Mouse (Mus musculus) layer of hippocampus, adult 11-12 months (tissue): ENCODE measurements around the gene Plod1.
"Not testable (repeated sequence)": the region's sequence is repeated elsewhere in the genome, so short reads cannot be mapped to it uniquely, and the experiment has no call there.

Experiments used
- DNase-seq: peaks from one replicate; pipeline ENCODE4 v3.0.0; 2022; ENCODE audit warnings: low spot score

The Plod1 gene

GRCm38 (mm10) chr4:147895815-147896330 is 40.7 kb downstream of the Plod1 start:
- no peak for DNase-seq

- DNase-seq, result peak; percentile 45
These were observed 46.2 kb downstream of the Plod1 start for GRCm38 (mm10) chr4:147890341-147890740.

GRCm38 (mm10) chr4:147888237-147888636 is 48.3 kb downstream of the Plod1 start:
- DNase-seq, result no peak

DNA sequence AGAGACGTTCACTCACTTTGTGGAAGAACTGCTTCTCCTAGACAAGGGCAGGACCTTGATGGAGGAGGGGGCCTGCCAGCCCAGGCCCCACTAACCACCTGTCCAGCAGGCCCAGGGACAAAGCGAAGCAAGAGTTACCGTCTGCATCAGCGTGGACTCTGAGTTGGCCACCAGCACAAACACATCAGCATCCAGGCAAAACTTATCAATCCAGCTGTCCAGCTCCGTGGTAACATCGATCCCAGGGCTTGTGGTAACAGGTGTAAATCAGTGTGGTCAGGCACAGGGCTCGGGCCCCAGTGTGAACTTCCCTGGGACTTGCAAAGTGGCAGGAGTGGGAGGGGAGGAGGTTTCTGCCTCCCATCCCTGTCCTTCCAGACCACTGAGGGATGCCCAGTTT is 49.3 kb downstream of the Plod1 start:
- DNase-seq, result no peak

GRCm38 (mm10) chr4:147886158-147886557 is 50.4 kb downstream of the Plod1 start:
- no peak for DNase-seq

DNA sequence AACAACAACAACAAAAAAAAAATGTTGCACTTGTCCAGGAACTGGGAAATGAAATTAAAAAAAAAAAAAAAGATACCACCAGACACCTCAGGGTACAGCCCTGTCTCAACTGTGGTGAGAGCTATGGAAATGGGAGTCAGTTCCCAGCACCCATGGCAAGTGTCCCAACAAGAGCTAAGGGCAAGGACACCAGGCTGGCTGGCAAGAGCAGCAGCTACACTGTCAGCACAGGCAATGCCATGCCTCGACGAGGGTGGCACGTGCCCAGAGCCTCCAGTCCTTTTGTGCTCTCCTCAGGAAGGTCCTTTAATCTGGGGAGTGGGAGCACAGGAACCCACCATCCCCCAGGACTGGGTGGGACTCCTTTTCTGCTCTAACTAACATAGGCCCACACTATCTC is 52.4 kb downstream of the Plod1 start:
- DNase-seq, result no peak

DNA sequence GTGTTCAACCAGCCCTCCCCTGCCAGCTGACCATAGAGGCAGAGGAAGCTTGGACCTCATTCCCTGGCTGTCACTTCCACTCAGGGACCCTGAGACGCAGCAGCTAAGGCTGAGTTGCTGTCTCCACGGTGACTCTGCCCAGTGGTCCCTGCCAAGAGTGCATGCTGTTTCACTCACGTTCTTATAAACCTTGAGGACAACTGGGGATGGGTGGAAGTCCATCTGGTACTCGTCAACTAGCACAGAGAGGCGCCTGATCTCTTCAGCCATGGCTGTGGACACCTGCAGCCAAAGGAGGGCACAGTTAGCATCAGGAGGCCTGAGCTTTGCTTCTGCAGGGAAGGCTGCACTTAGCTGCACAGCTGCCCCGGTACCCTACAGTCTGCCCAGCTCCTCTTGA is 53.5 kb downstream of the Plod1 start:
- no peak for DNase-seq

GRCm38 (mm10) chr4:147881792-147882191 is 54.8 kb downstream of the Plod1 start:
- no peak for DNase-seq

DNA sequence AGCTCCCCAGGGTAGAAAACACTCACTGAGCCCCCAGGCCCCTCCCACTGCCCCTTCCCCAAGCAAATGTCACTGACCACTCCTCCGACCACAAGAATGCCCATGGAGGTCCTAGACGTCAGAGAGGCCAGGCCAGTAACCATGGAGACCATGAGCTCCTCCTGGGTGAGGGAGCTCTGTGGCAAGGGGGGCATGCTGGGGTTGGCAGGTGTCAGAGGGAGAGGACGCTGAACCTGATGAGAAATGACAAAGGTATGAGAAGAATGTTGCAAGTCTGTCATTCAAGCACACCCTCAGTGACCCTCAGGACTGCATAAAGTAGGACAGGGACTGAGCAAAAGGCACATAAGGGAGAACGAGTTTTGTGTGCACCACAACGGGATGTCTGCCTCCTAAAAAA is 56.7 kb downstream of the Plod1 start:
- no peak for DNase-seq

GRCm38 (mm10) chr4:147879456-147879855 is 57.1 kb downstream of the Plod1 start:
- no peak for DNase-seq

DNA sequence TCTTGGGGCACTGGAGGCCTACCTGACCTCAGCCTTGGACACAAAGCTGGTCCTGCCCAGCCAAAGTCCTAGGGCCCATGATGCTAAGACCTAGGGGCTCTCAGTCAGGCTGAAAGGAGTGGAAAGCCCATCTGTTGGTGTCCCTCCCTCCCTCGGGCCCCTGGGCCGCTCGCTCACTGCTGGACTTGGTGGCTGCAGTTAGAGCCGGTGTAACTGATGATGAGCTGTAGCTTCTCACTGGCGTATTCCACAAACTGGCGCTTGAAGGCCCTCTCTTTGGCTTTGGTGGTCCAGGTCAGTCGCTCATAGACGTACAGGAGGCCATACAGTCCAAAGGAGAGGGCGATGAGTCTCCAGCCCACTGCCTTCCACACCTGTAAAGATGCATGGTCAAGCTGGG is 58.0 kb downstream of the Plod1 start:
- DNase-seq, result no peak

DNA sequence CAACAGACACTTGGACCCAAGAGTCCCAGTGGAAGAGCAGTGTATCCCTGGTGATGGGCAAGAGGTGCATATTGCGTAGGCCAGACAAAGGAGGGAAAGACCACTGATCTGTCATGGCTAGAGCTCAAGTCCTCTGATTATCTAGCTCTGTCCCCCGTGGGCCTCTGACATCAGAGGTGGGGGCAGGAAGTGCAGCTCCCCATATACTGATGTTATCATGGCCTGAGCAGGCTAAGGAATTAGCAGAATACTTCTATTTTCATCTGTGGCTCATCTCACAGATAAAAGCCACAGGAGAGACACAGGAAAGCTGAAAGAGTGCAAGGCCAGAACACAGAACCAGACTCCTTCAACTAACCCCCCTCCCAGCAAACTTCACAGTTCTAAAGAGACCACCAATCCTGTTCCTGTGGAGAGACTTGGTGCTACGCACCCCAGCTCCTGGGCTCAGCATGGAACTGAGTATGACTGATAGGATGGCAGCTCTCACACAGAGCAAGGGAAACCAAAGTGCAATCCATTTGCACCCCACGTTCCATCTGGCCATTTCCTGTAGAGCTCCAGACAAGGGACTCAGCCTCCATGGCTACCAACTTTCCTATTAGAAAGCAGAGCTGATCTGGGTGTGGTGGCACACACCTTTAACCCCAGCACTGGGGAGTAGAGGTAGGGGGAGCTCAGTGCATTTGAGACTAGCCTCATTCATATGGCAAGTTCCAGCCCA is 60.6 kb downstream of the Plod1 start:
- DNase-seq, result no peak

DNA sequence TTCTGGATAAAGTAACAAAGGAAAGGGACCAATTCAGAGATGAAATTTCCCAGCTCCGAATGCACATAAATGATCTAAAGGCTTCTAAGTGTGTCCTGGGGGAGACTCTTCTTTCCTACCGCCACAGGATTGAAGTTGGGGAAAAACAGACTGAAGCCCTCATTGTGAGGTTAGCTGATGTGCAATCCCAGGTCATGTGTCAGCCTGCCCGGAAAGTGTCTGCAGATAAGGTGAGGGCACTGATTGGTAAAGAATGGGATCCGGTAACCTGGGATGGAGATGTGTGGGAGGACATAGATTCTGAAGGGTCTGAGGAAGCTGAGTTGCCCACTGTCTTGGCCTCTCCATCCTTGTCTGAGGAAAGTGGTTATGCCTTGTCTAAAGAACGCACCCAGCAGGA is 67.3 kb downstream of the Plod1 start:
- no peak for DNase-seq

DNA sequence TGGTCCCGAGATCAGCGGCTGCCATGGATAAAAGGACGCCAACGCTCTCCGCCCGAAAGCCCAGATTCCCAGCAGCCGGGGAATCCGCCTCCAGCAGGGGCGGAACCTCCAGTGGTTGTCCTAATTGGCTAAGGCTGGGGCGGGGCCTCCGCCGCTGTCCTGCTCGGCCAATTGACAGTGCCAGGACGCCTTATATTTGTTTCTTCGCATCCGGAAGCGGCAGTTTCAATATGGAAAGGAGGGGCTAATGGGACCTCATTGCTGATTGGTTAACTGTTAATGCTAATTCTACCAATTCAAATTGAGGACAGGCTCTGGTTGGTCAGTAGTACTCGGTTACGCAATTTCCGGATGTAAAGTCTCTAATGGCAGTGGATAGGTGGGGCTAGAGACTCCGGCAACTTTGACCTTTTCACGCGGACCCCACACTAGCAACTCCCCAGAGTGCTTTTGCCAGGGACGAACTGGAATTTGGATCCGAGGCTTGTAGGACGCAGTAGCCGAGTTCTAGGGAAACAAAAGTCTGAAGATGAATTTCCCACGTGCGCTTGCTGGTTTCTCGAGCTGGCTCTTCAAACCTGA is 68.0 kb downstream of the Plod1 start, which contains the start of the genes Miip and Fv1:
Gene Miip (minus strand): TSS at position 367 of the 582 bp plus-strand sequence.
Gene Fv1 (plus strand): TSS at position 530 of the 582 bp plus-strand sequence.
- peak; percentile 97 for DNase-seq

DNA sequence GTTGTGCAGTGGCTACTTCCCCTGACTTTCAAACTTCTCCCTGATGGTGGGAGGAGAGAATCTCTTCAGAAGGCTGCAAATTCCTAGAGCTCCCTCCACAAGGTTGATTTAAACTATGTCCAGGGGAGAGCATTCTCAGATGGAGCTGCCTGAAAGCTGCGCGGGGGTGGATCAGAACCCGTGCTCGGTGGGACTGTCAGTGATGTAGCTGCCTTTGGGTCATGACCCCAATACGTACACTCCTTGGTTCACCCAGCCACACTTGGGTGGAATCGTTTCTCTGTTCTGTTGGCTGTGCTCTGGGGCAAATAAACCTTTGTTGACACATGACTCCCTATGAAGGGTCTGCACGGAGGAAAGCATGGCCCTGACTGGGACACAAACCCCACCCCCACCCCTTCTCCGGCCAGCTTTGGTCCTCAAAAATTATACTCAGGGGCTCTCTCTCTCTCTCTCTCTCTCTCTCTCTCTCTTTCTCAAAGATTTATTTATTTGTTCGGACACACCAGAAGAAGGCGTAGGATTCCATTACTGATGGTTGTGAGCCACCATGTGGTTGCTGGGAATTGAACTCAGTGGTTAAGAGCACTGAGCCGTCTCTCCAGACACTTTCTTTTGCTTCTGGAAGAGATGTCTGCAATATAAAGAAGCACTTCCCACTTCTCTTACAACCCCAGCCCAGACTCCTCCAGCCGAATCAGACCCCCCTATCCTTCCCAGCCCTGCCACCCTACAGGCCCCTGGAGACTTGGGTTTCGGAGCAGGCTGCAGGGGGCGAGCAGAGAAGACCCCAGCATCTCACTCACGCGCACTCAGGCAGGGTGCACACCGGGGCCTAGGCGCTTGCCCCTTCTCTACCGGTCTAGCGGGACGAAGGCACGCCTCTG is 68.8 kb downstream of the Plod1 start:
- DNase-seq, result no peak

DNA sequence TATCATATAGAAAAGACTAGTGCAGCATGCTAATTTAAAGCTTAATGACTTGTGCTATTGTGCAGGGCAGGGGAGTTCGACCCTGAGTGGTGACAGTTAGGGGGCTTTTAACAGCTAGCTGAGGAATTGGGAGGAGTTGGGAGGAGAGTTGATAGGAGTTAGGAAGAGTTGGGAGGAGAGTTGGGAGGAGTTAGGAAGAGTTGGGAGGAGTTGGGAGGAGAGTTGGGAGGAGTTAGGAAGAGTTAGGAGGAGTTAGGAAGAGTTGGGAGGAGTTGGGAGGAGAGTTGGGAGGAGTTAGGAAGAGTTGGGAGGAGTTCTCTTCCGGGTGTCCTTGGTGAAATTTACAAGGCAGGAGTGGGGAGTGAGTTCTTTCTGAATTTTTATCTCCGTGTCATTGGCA is 69.8 kb downstream of the Plod1 start:
- DNase-seq, result not testable (repeated sequence)

GRCm38 (mm10) chr4:147866056-147866455 is 70.5 kb downstream of the Plod1 start:
- no peak for DNase-seq

GRCm38 (mm10) chr4:147865651-147866050 is 70.9 kb downstream of the Plod1 start:
- no peak for DNase-seq

- no peak for DNase-seq
These were observed 74.5 kb downstream of the Plod1 start for GRCm38 (mm10) chr4:147862051-147862450.
